In the genomic region with DNA sequence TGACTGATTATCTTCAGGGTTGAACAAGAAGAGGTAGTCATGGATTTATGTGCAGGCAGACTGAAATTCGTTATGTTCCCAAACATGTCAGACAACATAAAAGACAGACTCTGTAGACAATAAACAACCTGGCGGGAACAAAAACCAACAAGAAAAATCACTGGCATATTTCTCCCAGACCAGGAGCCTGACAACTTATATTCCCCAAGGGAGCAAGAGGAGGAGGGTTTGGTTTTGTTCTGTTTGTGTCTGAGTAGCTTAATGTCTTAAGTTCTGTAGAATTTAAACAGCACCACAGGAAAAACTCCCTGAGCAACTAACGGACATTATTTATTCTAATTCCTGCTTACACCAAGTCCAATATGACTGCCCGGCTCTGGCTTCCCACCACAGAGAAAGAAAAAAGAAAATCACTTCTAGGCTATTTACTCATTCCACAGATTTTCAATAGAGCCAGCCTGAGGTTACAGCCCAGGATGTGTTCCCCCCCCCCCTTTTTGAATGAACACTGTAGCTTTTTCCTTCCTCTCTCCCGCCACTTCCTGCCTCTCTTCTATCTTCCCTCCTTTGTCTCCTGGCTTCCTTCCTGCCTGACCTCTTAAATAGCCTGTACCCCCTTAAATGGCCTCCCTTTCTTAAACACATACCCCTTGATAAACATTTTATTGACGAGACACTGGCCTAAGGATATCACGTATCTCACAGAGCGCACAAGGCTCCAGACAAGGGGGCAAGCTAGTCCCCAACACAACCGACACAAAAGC, we compare ENCODE assay signal across 12 mouse cellular contexts. TPM values are rescaled to one million over a fixed set of nuclear protein-coding genes. Genes with fewer than 3 reads are reported as not detected.
A peak's percentile ranks its signal among the peaks of the same experiment; 100 is the strongest.
DNase-seq lines count a peak whose midpoint lies in the region; ATAC-seq and TF ChIP-seq lines count a peak whose summit lies in the region.
"Had no signal": no experiment of that assay in that cellular context is flagged by ENCODE, and none has a peak within 500 bp of the region (broad histone marks: within the 10 kb centered on the region; RNA-seq: fewer than 3 reads in every experiment).

No protein-coding gene starts in this region.

- peak overlapping the region; percentile 78 for H3K27ac ChIP-seq in forebrain, embryonic 10.5 days
- no peak overlapping the region for H3K27ac ChIP-seq in forebrain, embryonic 11.5 days (ENCODE audit: low read depth, low read length)
- H3K27ac ChIP-seq in lung, embryonic 15.5 days = peak overlapping the region; percentile 72
- peak overlapping the region; percentile 96 for H3K27ac ChIP-seq in limb, embryonic 13.5 days
- H3K27ac ChIP-seq in stomach, postnatal 0 days (replicated peaks) = peak overlapping the region; percentile 53

- no peak for TF ChIP-seq EP300 in stomach, postnatal 0 days (optimal IDR thresholded peaks at IDR 0.05)

- H3K36me3 ChIP-seq in forebrain, embryonic 10.5 days (replicated peaks) = peaks cover 7% of the 10 kb centered on the region
- no peaks in the 10 kb centered on the region for H3K36me3 ChIP-seq in forebrain, embryonic 11.5 days (ENCODE audit: control insufficient read depth, insufficient read depth, low read length)
- no peaks in the 10 kb centered on the region for H3K36me3 ChIP-seq in lung, embryonic 15.5 days
- H3K36me3 ChIP-seq in limb, embryonic 13.5 days = peaks cover 5% of the 10 kb centered on the region; the same call in 1 of the 2 replicates
- H3K36me3 ChIP-seq in stomach, postnatal 0 days (ENCODE audit: control insufficient read depth, insufficient read depth, low read length) = no peaks in the 10 kb centered on the region

- no peaks in the 10 kb centered on the region for H3K9me3 ChIP-seq in forebrain, embryonic 10.5 days
- H3K9me3 ChIP-seq in forebrain, embryonic 11.5 days (ENCODE audit: control insufficient read depth, low read length) = no peaks in the 10 kb centered on the region
- no peaks in the 10 kb centered on the region for H3K9me3 ChIP-seq in lung, embryonic 15.5 days
- H3K9me3 ChIP-seq in limb, embryonic 13.5 days = no peaks in the 10 kb centered on the region
- H3K9me3 ChIP-seq in stomach, postnatal 0 days (ENCODE audit: control insufficient read depth, low read length) = no peaks in the 10 kb centered on the region

- peaks cover 67% of the 10 kb centered on the region for H3K4me1 ChIP-seq in forebrain, embryonic 10.5 days
- H3K4me1 ChIP-seq in forebrain, embryonic 11.5 days (replicated peaks; ENCODE audit: control insufficient read depth, insufficient read depth, low read length) = peaks cover 25% of the 10 kb centered on the region
- peaks cover 46% of the 10 kb centered on the region for H3K4me1 ChIP-seq in lung, embryonic 15.5 days
- H3K4me1 ChIP-seq in limb, embryonic 13.5 days = peaks cover 92% of the 10 kb centered on the region
- H3K4me1 ChIP-seq in stomach, postnatal 0 days (replicated peaks; ENCODE audit: control insufficient read depth, insufficient read depth) = no peaks in the 10 kb centered on the region

- H3K9ac ChIP-seq in forebrain, embryonic 11.5 days (ENCODE audit: low read length) = no peak overlapping the region
- H3K9ac ChIP-seq in lung, embryonic 15.5 days = no peak overlapping the region
- H3K9ac ChIP-seq in limb, embryonic 13.5 days = 0 out of 2 replicates have a peak overlapping the region, but pooled peaks have one; percentile 31
- no peak overlapping the region for H3K9ac ChIP-seq in stomach, postnatal 0 days (ENCODE audit: low read length)

- ATAC-seq in forebrain, embryonic 11.5 days (replicated peaks; ENCODE audit: low FRiP score) = no peak
- peak; percentile 25; the same call in 1 of the 2 replicates for ATAC-seq in lung, embryonic 15.5 days (ENCODE audit: borderline replicate concordance, extremely low read depth, low FRiP score, low TSS enrichment)
- no peak for ATAC-seq in limb, embryonic 13.5 days (ENCODE audit: low FRiP score, low read depth)
- ATAC-seq in stomach, postnatal 0 days (ENCODE audit: low FRiP score, low TSS enrichment) = no peak
- ATAC-seq: Patski had no signal

- H3K27me3 ChIP-seq in forebrain, embryonic 10.5 days (ENCODE audit: poor library complexity, severe bottlenecking) = peaks cover 4% of the 10 kb centered on the region
- H3K27me3 ChIP-seq in forebrain, embryonic 11.5 days (ENCODE audit: control insufficient read depth, insufficient read depth, low read length) = no peaks in the 10 kb centered on the region
- H3K27me3 ChIP-seq in lung, embryonic 15.5 days = no peaks in the 10 kb centered on the region
- H3K27me3 ChIP-seq in limb, embryonic 13.5 days = no peaks in the 10 kb centered on the region
- H3K27me3 ChIP-seq in stomach, postnatal 0 days (ENCODE audit: control insufficient read depth, insufficient read depth, low read length) = no peaks in the 10 kb centered on the region
- H3K27me3 ChIP-seq: Patski had no signal

- DNase-seq in forebrain, embryonic 10.5 days (ENCODE audit: extremely low spot score, low spot score) = no peak
- DNase-seq in forebrain, embryonic 11.5 days (ENCODE audit: low spot score) = no peak
- no peak for DNase-seq in lung, postnatal 36 days
- no peak for DNase-seq in stomach, postnatal 0 days (ENCODE audit: low spot score)
- DNase-seq in urinary bladder, postnatal 10 days (ENCODE audit: low spot score) = no peak
- DNase-seq in thymus, postnatal 4 days = no peak
- DNase-seq: kidney, adult 18-20 months; lung, adult 18-20 months; thymus, postnatal 14 days had no signal

- no peak overlapping the region for H3K4me3 ChIP-seq in forebrain, embryonic 10.5 days
- H3K4me3 ChIP-seq in forebrain, embryonic 11.5 days (ENCODE audit: low read depth, low read length) = no peak overlapping the region
- no peak overlapping the region for H3K4me3 ChIP-seq in lung, embryonic 15.5 days
- no peak overlapping the region for H3K4me3 ChIP-seq in limb, embryonic 13.5 days
- no peak overlapping the region for H3K4me3 ChIP-seq in stomach, postnatal 0 days (ENCODE audit: low read depth, low read length)

- no peak overlapping the region for H3K4me2 ChIP-seq in forebrain, embryonic 11.5 days (ENCODE audit: low read depth, low read length, severe bottlenecking)
- H3K4me2 ChIP-seq in lung, embryonic 15.5 days = no peak overlapping the region
- H3K4me2 ChIP-seq in limb, embryonic 13.5 days (replicated peaks) = no peak overlapping the region
- H3K4me2 ChIP-seq in stomach, postnatal 0 days (replicated peaks; ENCODE audit: low read depth) = no peak overlapping the region

- no peak for TF ChIP-seq CTCF in stomach, postnatal 0 days (IDR thresholded peaks at IDR 0.05; ENCODE audit: low read depth)

- 69% methylated on average over 9 of the region's 9 CpGs for WGBS in forebrain, embryonic 10.5 days
- 56% methylated on average over 9 of the region's 9 CpGs for WGBS in forebrain, embryonic 11.5 days
- 52% methylated on average over 9 of the region's 9 CpGs for WGBS in lung, embryonic 15.5 days
- whole genome bisulfite sequencing in limb, embryonic 13.5 days = 39% methylated on average over 9 of the region's 9 CpGs
- WGBS in stomach, postnatal 0 days = 39% methylated on average over 9 of the region's 9 CpGs

RNA-seq across cellular contexts. Expression of gene Cpa1, which starts 13.6 kb away (rescaled TPM):
- 0.21 TPM in 1 of 2 replicates, not detected in the other for polyA plus RNA-seq in forebrain, embryonic 10.5 days (2016; fragmentation: Nextera tagmentation; extraction: Ambion mirVana)
- 0.16 TPM in 1 of 2 replicates, not detected in the other for polyA plus RNA-seq in forebrain, embryonic 11.5 days (2014; fragmentation: Nextera tagmentation; extraction: Ambion mirVana)
- 3.5 and 6.5 TPM in 2 replicates for polyA plus RNA-seq in lung, embryonic 15.5 days (2015; fragmentation: Nextera tagmentation; extraction: Ambion mirVana)
- polyA plus RNA-seq in limb, embryonic 13.5 days (2015; fragmentation: Nextera tagmentation; extraction: Ambion mirVana) = 0.88 and 1.0 TPM in 2 replicates
- 1.3 and 1.5 TPM in 2 replicates for polyA plus RNA-seq in stomach, postnatal 0 days (2015; fragmentation: Nextera tagmentation; extraction: Ambion mirVana)
- polyA plus RNA-seq: Patski had no signal

RNA-seq across cellular contexts. Expression of gene Cep41, which starts 40.9 kb away (rescaled TPM):
- polyA plus RNA-seq in forebrain, embryonic 10.5 days (2016; fragmentation: Nextera tagmentation; extraction: Ambion mirVana) = 15.9 and 22.1 TPM in 2 replicates
- polyA plus RNA-seq in forebrain, embryonic 11.5 days (2014; fragmentation: Nextera tagmentation; extraction: Ambion mirVana) = 21.6 and 24.1 TPM in 2 replicates
- 12.1 and 13.0 TPM in 2 replicates for polyA plus RNA-seq in lung, embryonic 15.5 days (2015; fragmentation: Nextera tagmentation; extraction: Ambion mirVana)
- 52.3 and 55.4 TPM in 2 replicates for polyA plus RNA-seq in limb, embryonic 13.5 days (2015; fragmentation: Nextera tagmentation; extraction: Ambion mirVana)
- 4.0 and 4.7 TPM in 2 replicates for polyA plus RNA-seq in stomach, postnatal 0 days (2015; fragmentation: Nextera tagmentation; extraction: Ambion mirVana)

RNA-seq across cellular contexts. Expression of gene Cpa5, which starts 41.8 kb away (rescaled TPM):
- 0.51 and 0.84 TPM in 2 replicates for polyA plus RNA-seq in forebrain, embryonic 10.5 days (2016; fragmentation: Nextera tagmentation; extraction: Ambion mirVana)
- 0.15 and 0.72 TPM in 2 replicates for polyA plus RNA-seq in forebrain, embryonic 11.5 days (2014; fragmentation: Nextera tagmentation; extraction: Ambion mirVana)
- polyA plus RNA-seq in lung, embryonic 15.5 days (2015; fragmentation: Nextera tagmentation; extraction: Ambion mirVana) = 0.18 TPM in 1 of 2 replicates, not detected in the other
- polyA plus RNA-seq in limb, embryonic 13.5 days (2015; fragmentation: Nextera tagmentation; extraction: Ambion mirVana) = 0.33 and 0.79 TPM in 2 replicates
- polyA plus RNA-seq in stomach, postnatal 0 days (2015; fragmentation: Nextera tagmentation; extraction: Ambion mirVana) = 0.16 and 0.18 TPM in 2 replicates
